Mouse (Mus musculus) myocyte (in vitro differentiated cells): ENCODE data around the gene Colec11. TPM values are rescaled to one million over a fixed set of nuclear protein-coding genes. Genes with fewer than 3 reads are reported as not detected.

ENCODE experiments used
- H3K27me3 ChIP-seq: one replicate; pipeline ENCODE4 v1.6.1; 2011; ENCODE audit not compliant: control insufficient read depth, insufficient read depth, insufficient read length
- H3K36me3 ChIP-seq: one replicate; pipeline ENCODE4 v1.6.1; 2011; ENCODE audit not compliant: control insufficient read depth, insufficient read depth
- H3K4me2 ChIP-seq: one replicate; pipeline ENCODE4 v1.6.1; 2011; ENCODE audit warnings: low read depth, control low read depth
- H3K4me3 ChIP-seq: one replicate; pipeline ENCODE4 v1.5.1; 2011; ENCODE audit warnings: mild to moderate bottlenecking, control low read depth, moderate library complexity
- H3K79me2 ChIP-seq: one replicate; pipeline ENCODE4 v1.6.1; 2011; ENCODE audit not compliant: control insufficient read depth, insufficient read depth
- H3ac ChIP-seq: one replicate; pipeline ENCODE4 v1.6.1; 2011; ENCODE audit not compliant: control insufficient read depth, insufficient read length
- CEBPB ChIP-seq: IDR thresholded peaks from 2 replicates; pipeline ENCODE4 v1.6.1; 2011; ENCODE audit warnings: mild to moderate bottlenecking, moderate library complexity; ENCODE audit not compliant: poor library complexity, insufficient read depth, severe bottlenecking
- E2F4 ChIP-seq: IDR thresholded peaks from one replicate; pipeline ENCODE4 v1.6.1; 2011; ENCODE audit warnings: mild to moderate bottlenecking, control low read depth, moderate library complexity; ENCODE audit not compliant: insufficient read depth
- MAX ChIP-seq: IDR thresholded peaks from one replicate; pipeline ENCODE4 v1.6.1; 2011; ENCODE audit warnings: low read depth, mild to moderate bottlenecking, control low read depth
- MYOD1 ChIP-seq, 3 experiments: IDR thresholded peaks; one replicate each; pipeline ENCODE4 v1.6.1; 2011; ENCODE audit warnings: control low read depth in 2 of 3, low read depth in 2 of 3, mild to moderate bottlenecking in 2 of 3, moderate library complexity in 1 of 3; ENCODE audit not compliant: insufficient read length in 2 of 3, control insufficient read depth in 1 of 3
- MYOG ChIP-seq, 3 experiments: IDR thresholded peaks; one replicate each; pipeline ENCODE4 v1.6.1; 2011; ENCODE audit warnings: control low read depth in 2 of 3, low read depth in 2 of 3, mild to moderate bottlenecking in 2 of 3; ENCODE audit not compliant: insufficient read length in 2 of 3, control insufficient read depth in 1 of 3, insufficient read depth in 1 of 3
- POLR2A ChIP-seq: IDR thresholded peaks from one replicate; pipeline ENCODE4 v1.6.1; 2011; ENCODE audit warnings: low read depth, mild to moderate bottlenecking, control low read depth, moderate library complexity; ENCODE audit not compliant: insufficient read length
- POLR2AphosphoS2 ChIP-seq: IDR thresholded peaks from one replicate; pipeline ENCODE4 v1.6.1; 2011; ENCODE audit warnings: low read depth, control low read depth; ENCODE audit not compliant: insufficient read length
- REST ChIP-seq: IDR thresholded peaks from one replicate; pipeline ENCODE4 v1.6.1; 2011; ENCODE audit warnings: mild to moderate bottlenecking, control low read depth, moderate library complexity; ENCODE audit not compliant: insufficient read depth, insufficient read length
- SRF ChIP-seq: IDR thresholded peaks from one replicate; pipeline ENCODE4 v1.6.1; 2011; ENCODE audit warnings: low read depth; ENCODE audit not compliant: control insufficient read depth, insufficient read length
- TCF12 ChIP-seq: IDR thresholded peaks from one replicate; pipeline ENCODE4 v1.6.1; 2011; ENCODE audit warnings: mild to moderate bottlenecking, control low read depth; ENCODE audit not compliant: poor library complexity, insufficient read depth, severe bottlenecking
- TCF3 ChIP-seq: IDR thresholded peaks from one replicate; pipeline ENCODE4 v1.6.1; 2011; ENCODE audit warnings: low read depth, control low read depth; ENCODE audit not compliant: insufficient read length
- USF1 ChIP-seq: IDR thresholded peaks from one replicate; pipeline ENCODE4 v1.6.1; 2011; ENCODE audit warnings: low read depth, mild to moderate bottlenecking, control low read depth, moderate library complexity
- polyA plus RNA-seq: library from polyadenylated mRNA; unstranded; fragments of >200 nt; fragmentation: generic; extraction: Trizol; gene quantifications from one replicate; pipeline ENCODE4 v1.2.1, GENCODE M21; 2012; ENCODE audit warnings: missing spikeins

Colec11 gene
- polyA plus RNA-seq = 0.06 TPM

DNA sequence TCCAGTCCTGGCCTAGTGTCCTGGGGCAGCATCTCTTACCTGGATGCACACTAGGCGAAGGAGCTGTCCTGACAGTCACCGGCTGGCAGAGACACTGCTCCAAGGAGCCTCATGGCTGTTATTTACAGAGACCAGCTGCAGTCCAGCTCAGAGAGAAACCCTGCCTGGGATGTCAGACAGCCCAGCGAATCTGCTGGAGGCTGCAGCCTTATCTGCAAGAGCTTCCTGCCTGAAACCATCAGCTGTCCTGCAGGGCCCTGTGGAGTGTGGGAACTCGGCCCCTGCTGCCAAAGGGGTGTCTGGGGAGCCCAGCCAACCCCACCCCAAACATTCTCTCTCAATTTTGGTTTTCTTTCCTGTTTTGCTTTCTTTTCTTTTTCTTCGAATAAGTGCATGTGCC, at the start of gene Colec11:
Colec11 (minus strand) TSS at position 183 of the 400 bp plus-strand sequence.
- Histone ChIP-seq H3K79me2 (no peaks in the 10 kb centered on the region), H3K36me3 (peaks cover 3% of the 10 kb centered on the region), H3K4me3 (no peak within 1 kb of the TSS), H3K4me2 (no peak within 1 kb of the TSS), H3K27me3 (peaks cover 5% of the 10 kb centered on the region), H3ac (no peak within 1 kb of the TSS)
- no peak for TF ChIP-seq CEBPB
- no peak for TF ChIP-seq TCF3
- no peak for TF ChIP-seq TCF12
- no peak for TF ChIP-seq E2F4
- no peak for TF ChIP-seq POLR2A
- TF ChIP-seq USF1 = no peak
- no peak for TF ChIP-seq REST
- no peak for TF ChIP-seq MYOD1 (IDR thresholded peaks at IDR 0.05; ENCODE audit: control insufficient read depth in 1 of 3, insufficient read length in 2 of 3, low read depth in 2 of 3)
- TF ChIP-seq POLR2AphosphoS2 = no peak
- no peak for TF ChIP-seq SRF
- no peak for TF ChIP-seq MYOG (IDR thresholded peaks at IDR 0.05; ENCODE audit: control insufficient read depth in 1 of 3, insufficient read depth in 1 of 3, insufficient read length in 2 of 3, low read depth in 2 of 3)
- no peak for TF ChIP-seq MAX

DNA sequence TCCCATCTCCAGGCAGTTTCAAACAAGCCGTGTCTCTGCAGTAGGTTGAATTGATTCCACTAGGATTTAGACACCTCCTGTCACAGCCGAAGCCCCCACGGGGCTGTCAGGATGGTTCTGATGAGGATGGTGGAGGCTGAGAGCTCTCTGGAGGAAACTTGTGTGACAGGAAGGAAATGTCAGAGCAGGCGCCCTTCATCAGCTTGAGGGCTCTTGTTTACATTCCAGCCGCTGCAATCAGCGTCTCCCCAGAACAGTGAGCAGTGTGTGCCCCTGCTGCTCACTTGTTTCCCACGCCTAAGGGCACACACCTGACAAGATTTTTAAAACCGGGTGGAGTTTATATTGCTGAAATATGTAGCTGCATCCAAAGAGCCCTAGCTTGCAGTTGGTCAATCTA, 44.1 kb upstream of the Colec11 start:
- no peak overlapping the region for H3K4me2 ChIP-seq
- H3K27me3 ChIP-seq = no peaks in the 10 kb centered on the region
- H3K79me2 ChIP-seq = no peaks in the 10 kb centered on the region
- H3K36me3 ChIP-seq = no peaks in the 10 kb centered on the region
- H3ac ChIP-seq = no peak overlapping the region
- TF ChIP-seq E2F4 (no peak), POLR2AphosphoS2 (no peak), POLR2A (no peak), TCF3 (no peak)
- H3K4me3 ChIP-seq = no peak overlapping the region

- no peaks in the 10 kb centered on the region for H3K36me3 ChIP-seq
- no peak overlapping the region for H3ac ChIP-seq
- H3K79me2 ChIP-seq = no peaks in the 10 kb centered on the region
- no peak overlapping the region for H3K4me2 ChIP-seq
- TF ChIP-seq E2F4 (no peak), MAX (no peak), REST (no peak), USF1 (no peak), SRF (no peak), POLR2AphosphoS2 (no peak), CEBPB (no peak)
- no peaks in the 10 kb centered on the region for H3K27me3 ChIP-seq
- H3K4me3 ChIP-seq = no peak overlapping the region
These were observed 43.6 kb upstream of the Colec11 start for GRCm38 (mm10) chr12:28666734-28667133.

GRCm38 (mm10) chr12:28662628-28663027, 39.5 kb upstream of the Colec11 start:
- Histone ChIP-seq H3K36me3 (no peaks in the 10 kb centered on the region), H3K4me3 (no peak overlapping the region), H3K79me2 (no peaks in the 10 kb centered on the region), H3ac (no peak overlapping the region), H3K4me2 (no peak overlapping the region), H3K27me3 (no peaks in the 10 kb centered on the region)
- TF ChIP-seq CEBPB = no peak
- TF ChIP-seq REST = no peak
- no peak for TF ChIP-seq MYOG (IDR thresholded peaks at IDR 0.05; ENCODE audit: control insufficient read depth in 1 of 3, insufficient read depth in 1 of 3, insufficient read length in 2 of 3, low read depth in 2 of 3)
- no peak for TF ChIP-seq POLR2AphosphoS2
- TF ChIP-seq SRF = no peak
- TF ChIP-seq USF1 = no peak
- TF ChIP-seq MYOD1 (IDR thresholded peaks at IDR 0.05; ENCODE audit: control insufficient read depth in 1 of 3, insufficient read length in 2 of 3, low read depth in 2 of 3) = no peak
- no peak for TF ChIP-seq TCF12
- no peak for TF ChIP-seq MAX
- TF ChIP-seq E2F4 = no peak
- TF ChIP-seq POLR2A = no peak

DNA sequence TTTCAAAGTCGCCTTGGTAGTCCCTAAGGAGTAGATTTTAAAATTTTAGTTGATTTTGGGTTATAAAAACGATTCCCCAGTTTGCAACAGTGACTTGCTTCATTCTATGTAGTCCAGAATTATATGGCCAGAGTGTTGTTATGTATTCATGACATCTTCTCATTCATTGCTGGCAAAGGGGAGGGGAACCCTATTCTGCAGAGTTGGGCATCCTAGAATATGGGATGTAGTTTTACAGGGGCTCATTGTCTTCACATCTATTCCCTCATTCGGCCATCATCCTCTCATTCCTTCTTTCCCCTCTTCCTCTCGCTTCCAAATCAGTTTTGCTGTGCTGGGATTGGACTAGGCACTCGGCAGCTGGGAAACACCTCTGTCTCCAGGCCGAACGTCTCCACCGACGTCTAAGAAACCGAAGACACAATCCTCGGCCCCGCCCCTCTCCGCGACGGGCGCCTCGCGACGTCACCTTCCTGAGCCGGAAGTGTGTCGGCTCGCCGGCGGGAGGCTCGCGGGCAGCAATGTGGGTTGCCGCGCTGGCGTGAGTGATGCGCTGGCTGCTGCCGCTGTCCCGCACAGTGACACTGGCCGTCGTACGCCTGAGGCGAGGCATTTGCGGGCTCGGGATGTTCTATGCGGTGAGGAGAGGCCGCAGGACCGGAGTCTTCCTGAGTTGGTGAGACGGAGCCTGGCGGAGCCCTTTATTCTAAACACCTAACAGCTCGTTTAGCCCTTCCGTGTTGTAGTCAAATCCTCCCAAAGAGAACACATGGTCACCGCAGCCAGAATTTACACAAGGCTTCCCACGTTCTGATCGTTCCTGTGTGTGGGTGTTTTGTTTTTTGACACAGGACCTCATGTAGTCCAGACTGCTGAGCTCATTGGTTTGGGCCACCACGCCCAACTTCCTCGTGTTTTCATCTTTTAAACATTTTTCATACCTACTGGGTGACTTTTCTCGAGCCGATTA, 26.2 kb upstream of the Colec11 start, which contains the start of gene Rnaseh1:
Rnaseh1 (plus strand) TSS at position 462 of the 970 bp plus-strand sequence.
- Histone ChIP-seq H3ac (peak within 1 kb of the TSS; percentile 59), H3K79me2 (peaks cover 13% of the 10 kb centered on the region), H3K4me2 (peak within 1 kb of the TSS; percentile 93), H3K27me3 (no peaks in the 10 kb centered on the region), H3K36me3 (peaks cover 7% of the 10 kb centered on the region), H3K4me3 (peak within 1 kb of the TSS; percentile 63)
- no peak for TF ChIP-seq MAX
- peak in 1 of 3 experiments; percentile 41 for TF ChIP-seq MYOD1 (IDR thresholded peaks at IDR 0.05; ENCODE audit: control insufficient read depth in 1 of 3, insufficient read length in 2 of 3, low read depth in 2 of 3)
- peak; percentile 100 for TF ChIP-seq POLR2A
- no peak for TF ChIP-seq TCF12
- TF ChIP-seq E2F4 = no peak
- TF ChIP-seq MYOG (IDR thresholded peaks at IDR 0.05; ENCODE audit: control insufficient read depth in 1 of 3, insufficient read depth in 1 of 3, insufficient read length in 2 of 3, low read depth in 2 of 3) = no peak
- TF ChIP-seq SRF = no peak
- TF ChIP-seq POLR2AphosphoS2 = peak; percentile 98
- no peak for TF ChIP-seq TCF3
